Mouse (Mus musculus): ENCODE measurements around the gene Otor.

DNA sequence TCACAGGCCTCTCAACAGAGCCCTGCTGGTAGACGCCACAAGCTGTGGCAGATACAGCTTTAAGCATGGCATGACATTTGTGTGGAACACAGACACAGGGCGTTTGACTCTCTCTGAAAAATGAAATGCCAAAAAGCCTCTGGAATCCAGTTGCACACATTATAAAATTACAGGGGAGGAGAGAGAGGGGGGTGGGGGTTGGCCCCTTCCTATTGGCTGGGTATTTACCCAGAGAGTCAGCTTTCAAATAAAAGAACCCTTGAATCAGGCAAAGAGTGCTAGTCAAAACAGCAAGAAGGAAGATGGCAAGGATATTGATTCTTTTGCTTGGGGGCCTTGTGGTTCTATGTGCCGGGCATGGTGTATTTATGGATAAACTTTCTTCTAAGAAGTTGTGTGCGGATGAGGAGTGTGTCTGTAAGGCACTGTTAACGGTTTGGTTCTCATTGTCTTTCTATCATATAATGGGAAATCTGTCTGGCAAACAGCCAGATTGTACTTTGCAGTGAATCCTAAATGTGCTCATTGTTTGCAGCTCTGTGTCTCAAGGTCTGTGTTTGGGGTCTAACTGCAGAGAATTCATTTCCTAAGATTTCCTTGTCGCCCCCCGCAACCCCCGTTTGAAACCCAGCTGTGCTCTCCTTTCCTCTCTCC lies at the start of gene Otor:
- TF ChIP-seq CTCF (IDR thresholded peaks at IDR 0.05; ENCODE audit: control insufficient read depth, insufficient read depth, low read length) (no peak), POLR2A (IDR thresholded peaks at IDR 0.05; ENCODE audit: borderline replicate concordance, control insufficient read depth, low read depth, low read length) (no peak)

Measured in bone marrow, adult 2 months (tissue).